Mouse (Mus musculus): ENCODE data around the gene Gm20532.
"Not testable (repeated sequence)": the region's sequence is repeated elsewhere in the genome, so short reads cannot be mapped to it uniquely, and the experiment has no call there.

The Gm20532 gene

DNA sequence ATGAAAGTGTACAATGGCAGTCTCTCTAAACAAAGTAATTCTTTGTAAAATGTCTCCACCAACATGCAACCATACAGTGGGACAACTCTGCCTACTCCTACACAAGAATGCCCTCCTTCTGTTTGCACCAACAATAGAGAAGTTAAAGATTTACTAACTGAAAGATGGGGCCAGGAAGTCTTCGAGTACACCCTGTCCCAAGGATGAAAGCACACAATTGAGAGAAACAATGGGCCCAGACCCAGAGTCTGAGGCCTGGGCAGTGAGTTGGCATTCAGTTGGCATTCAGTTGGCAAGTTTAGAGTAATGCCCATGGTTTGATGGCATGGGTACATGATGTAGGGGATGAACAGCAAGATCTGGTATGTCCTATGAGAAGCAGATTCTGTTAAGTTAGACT is 68.2 kb downstream of the Gm20532 start:
- no peak for DNase-seq (ENCODE audit: low spot score)

DNA sequence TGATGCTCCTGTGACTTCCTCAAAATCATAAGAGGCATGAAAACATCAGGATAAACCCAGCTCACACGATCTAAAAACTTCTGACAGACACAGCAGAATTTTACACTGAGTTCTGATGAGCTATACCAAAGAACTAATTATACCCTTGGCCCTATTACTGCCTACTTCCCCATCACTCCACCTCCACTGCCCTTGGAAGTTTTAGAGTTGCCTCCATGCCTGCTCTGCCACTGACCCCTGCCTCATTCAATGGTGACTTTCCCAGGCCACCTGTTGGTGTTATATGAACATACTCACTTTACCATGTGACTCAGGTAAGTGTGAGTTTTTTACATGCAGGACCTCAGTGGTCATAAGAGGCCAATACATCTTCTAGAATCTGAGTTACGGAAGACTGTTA is 71.0 kb downstream of the Gm20532 start:
- DNase-seq (ENCODE audit: low spot score) = no peak

DNA sequence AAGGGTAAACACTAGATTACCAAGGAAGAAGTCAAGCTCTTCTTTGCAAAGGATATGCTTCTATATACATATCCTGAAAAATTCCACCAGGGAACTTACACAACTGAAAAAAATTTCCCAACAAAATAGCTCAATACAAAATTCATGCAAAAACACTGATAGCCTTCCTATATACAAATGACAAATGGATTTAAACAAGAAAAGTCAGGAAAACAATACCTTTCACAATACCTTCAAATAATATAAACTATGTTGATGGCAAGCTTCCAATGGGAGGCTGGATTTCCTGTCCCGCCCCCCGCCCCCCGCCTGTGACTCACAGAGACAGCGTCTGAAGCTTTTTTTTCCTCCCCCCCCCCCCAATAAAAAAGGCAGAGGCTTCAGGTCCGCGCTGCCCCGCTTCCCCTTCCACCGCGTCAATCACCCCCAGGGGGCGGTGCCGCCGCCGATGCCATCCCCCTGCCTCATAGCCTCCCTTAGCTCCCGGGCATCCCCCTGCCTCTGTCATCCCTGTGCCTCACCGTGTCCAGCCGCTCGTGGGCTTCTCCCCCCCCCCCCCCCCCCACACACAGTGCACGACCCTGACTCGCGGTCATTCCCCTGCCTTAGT is 74.8 kb downstream of the Gm20532 start:
- no peak for DNase-seq (ENCODE audit: low spot score)

DNA sequence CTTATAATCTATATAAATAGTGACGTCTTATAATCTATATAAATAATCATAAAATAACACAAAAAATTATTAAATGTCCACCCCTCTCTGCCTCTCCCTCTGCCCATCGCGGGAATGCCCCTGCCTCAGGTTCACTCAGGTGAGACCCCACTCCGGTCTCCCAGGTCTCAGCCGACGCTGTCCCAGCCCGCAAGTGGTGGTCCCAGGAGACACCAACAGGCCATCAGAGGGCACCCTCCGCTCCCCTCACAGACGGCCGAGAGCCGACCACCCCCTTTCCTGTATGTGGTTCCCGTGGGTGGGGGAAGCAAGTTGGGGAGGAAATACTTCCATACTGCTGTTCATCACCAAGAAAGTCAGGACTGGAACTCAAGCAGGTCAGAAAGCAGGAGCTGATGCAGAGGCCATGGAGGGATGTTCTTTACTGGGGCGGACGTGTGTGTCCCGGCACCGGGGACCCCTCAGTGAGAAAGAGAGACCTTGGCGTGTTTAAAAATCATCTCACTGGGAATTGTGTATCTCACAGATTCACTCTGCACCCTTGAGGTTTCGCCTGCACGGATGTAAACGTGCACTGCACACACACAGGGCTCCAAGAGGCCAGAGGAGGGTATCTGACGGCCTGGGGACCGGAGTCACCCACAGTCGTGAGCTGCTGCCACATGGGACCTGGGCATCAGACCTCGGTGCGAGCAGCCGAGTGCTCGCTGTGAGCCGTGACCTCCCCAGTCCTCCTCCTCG is 75.5 kb downstream of the Gm20532 start:
- DNase-seq (ENCODE audit: low spot score) = no peak

DNA sequence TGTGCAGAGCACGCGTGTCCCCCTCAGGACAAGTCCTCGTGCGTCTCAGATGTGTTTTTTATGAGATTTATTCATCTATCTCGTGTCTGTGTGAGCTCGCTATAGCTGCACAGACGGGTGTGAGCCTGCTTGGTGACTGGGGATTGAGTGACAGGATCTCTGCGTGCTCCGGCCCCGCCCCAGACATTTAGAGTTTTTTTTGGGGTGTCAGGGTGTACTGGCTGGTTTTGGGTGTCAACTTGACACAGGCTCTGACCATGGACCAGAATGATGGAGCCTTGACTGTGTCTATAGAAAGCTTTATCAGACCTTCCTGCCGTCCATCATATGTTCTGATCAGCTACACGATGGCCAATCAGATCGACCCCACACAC is 76.1 kb downstream of the Gm20532 start:
- DNase-seq (ENCODE audit: low spot score) = no peak

DNA sequence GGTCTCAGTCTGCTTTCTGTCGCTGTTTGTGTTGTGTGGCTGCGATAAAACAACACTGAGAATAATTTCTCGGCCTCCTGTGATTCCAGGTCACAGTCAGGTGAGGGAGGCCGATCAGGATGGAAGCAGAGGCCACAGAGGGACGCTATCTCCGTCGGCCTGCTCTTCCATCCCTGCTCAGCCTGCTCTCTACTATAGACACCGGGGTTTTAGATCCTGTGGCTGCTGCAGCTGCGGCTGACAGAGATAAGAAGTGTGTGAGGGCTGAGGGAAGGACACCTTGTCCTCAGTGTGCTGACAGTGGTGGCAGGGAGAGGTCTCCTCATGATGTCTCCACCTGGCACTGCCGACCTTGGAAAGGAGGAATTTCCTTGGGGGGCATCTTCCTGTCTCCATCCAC is 76.7 kb downstream of the Gm20532 start:
- no peak for DNase-seq (ENCODE audit: low spot score)

DNA sequence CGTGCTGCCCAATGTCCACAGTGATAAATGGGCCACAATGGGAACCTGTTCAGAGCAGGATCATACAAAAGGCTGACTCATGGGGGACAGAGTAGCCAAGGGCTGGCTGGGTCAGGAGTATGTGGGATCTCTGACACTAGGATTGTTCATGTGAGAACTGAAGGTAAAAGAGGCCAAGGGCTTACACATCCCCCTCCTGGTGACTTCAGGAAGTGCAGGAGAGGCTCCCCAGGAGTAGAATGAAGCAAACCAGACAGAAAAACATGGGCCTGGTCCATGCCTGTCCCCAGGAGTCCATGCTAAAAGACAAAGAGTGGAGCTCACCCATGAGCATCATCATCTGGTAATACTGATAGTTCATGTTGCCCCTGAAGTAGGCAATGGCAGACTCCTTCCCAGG is 77.1 kb downstream of the Gm20532 start:
- not testable (repeated sequence) for DNase-seq (ENCODE audit: low spot score)

DNA sequence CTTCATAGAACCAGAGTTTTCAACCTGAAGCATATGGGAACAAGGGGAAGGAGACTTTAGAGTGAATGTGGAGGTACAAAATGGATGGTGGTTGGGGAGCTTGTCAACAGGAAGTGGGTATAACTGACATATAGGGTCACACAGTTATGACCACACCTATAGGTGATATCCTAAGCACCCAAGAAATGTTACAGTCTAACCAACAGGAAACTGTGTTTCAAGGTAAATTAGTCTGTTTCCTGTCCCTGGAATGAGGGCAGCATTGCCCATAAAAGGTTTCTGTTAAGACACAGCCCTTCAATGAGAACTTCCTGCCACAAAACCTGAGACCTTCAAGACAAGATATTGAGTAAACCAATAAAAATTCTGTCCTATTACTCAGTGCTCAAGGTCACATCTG is 82.3 kb downstream of the Gm20532 start:
- DNase-seq (ENCODE audit: low spot score) = no peak

DNA sequence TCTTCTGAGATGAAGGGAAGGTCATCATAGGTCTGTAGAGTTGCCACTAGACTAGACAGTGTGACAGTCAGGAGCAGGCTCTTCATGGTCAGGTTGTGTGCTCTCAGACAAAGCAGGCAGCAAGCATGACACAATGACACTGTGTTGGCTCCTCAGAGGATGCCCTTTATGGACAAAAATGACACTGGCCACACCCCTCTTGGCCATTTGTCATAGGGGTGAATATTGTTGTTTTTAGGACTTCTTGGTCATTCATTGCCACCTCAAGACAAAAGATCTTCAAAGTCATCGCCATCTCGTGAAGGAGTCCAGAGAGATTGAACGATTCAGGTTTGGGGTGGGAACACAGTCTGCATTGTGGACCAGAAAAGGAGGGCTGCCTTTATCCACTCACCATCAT is 84.7 kb downstream of the Gm20532 start, which contains the start of gene Lcn4:
Gene Lcn4, minus strand, starts transcription at position 101 of the 400 bp plus-strand sequence.
- no peak for DNase-seq (ENCODE audit: low spot score)
